Mouse (Mus musculus) cerebellum, adult 2 months (tissue): ENCODE measurements around the gene Dgat2. TPM values are rescaled to one million over a fixed set of nuclear protein-coding genes. Genes with fewer than 3 reads are reported as not detected.

ENCODE experiments used
- DNase-seq, 2 experiments: peaks; one replicate each; pipeline ENCODE4 v3.0.0; 2021
- H3K27ac ChIP-seq: fragments of 200-500 bp; 2 replicates; pipeline ENCODE4 v1.5.1; 2012; ENCODE audit warnings: low read length, control low read depth, inconsistent platforms; ENCODE audit not compliant: insufficient read depth
- H3K27me3 ChIP-seq: fragments of 200-500 bp; 2 replicates; pipeline ENCODE4 v1.6.1; 2012; ENCODE audit warnings: inconsistent platforms, mild to moderate bottlenecking, low read length, moderate library complexity; ENCODE audit not compliant: control insufficient read depth, insufficient read depth
- H3K4me1 ChIP-seq: fragments of 200-500 bp; 2 replicates; pipeline ENCODE4 v1.6.1; 2011; ENCODE audit warnings: low read length; ENCODE audit not compliant: control insufficient read depth, insufficient read depth
- H3K4me3 ChIP-seq: fragments of 200-500 bp; replicated peaks from 2 replicates; pipeline ENCODE3; 2011; ENCODE audit warnings: mild to moderate bottlenecking, low read depth, low read length, control low read depth; ENCODE audit not compliant: insufficient read depth
- CTCF ChIP-seq: fragments of 200-500 bp; IDR thresholded peaks from 2 replicates; pipeline ENCODE4 v1.5.1; 2011; ENCODE audit warnings: low read depth, mild to moderate bottlenecking, control low read depth, low read length, moderate library complexity, borderline replicate concordance; ENCODE audit not compliant: insufficient read depth
- POLR2A ChIP-seq: fragments of 200-500 bp; IDR thresholded peaks from 2 replicates; pipeline ENCODE4 v1.6.1; 2011; ENCODE audit warnings: low read length, control low read depth, borderline replicate concordance; ENCODE audit not compliant: insufficient read depth
- WGBS: fragments of 180-500 bp; shearing (Covaris S2); methylation state at CpG from one replicate; pipeline ENCODE4 v1.1.7; 2018; 5-methylcytosine and 5-hydroxymethylcytosine counted together
- polyA plus RNA-seq: library from polyadenylated mRNA; depleted of rRNA; stranded (reverse); fragments of >200 nt; gene quantifications from 2 replicates; pipeline ENCODE4 v1.2.3, GENCODE M21; 2012

Dgat2 gene
- polyA plus RNA-seq, 1 experiment: 26.2 TPM

- TF ChIP-seq POLR2A (no peak), CTCF (no peak)
- DNase-seq: no peak
- H3K27me3 ChIP-seq: no peaks in the 10 kb centered on the region
- no peaks in the 10 kb centered on the region for H3K4me1 ChIP-seq
- no peak overlapping the region for H3K27ac ChIP-seq
- WGBS: 64% methylated on average over 8 of the region's 8 CpGs
- no peak overlapping the region for H3K4me3 ChIP-seq
These were observed 24.5 kb downstream of the Dgat2 start for GRCm38 (mm10) chr7:99158011-99158410.

GRCm38 (mm10) chr7:99156737-99157136, 25.8 kb downstream of the Dgat2 start:
- no peak overlapping the region for H3K27ac ChIP-seq
- no peak for DNase-seq
- TF ChIP-seq POLR2A (no peak), CTCF (no peak)
- no peaks in the 10 kb centered on the region for H3K27me3 ChIP-seq
- WGBS: 83% methylated on average over 10 of the region's 10 CpGs
- no peak overlapping the region for H3K4me3 ChIP-seq
- no peaks in the 10 kb centered on the region for H3K4me1 ChIP-seq

DNA sequence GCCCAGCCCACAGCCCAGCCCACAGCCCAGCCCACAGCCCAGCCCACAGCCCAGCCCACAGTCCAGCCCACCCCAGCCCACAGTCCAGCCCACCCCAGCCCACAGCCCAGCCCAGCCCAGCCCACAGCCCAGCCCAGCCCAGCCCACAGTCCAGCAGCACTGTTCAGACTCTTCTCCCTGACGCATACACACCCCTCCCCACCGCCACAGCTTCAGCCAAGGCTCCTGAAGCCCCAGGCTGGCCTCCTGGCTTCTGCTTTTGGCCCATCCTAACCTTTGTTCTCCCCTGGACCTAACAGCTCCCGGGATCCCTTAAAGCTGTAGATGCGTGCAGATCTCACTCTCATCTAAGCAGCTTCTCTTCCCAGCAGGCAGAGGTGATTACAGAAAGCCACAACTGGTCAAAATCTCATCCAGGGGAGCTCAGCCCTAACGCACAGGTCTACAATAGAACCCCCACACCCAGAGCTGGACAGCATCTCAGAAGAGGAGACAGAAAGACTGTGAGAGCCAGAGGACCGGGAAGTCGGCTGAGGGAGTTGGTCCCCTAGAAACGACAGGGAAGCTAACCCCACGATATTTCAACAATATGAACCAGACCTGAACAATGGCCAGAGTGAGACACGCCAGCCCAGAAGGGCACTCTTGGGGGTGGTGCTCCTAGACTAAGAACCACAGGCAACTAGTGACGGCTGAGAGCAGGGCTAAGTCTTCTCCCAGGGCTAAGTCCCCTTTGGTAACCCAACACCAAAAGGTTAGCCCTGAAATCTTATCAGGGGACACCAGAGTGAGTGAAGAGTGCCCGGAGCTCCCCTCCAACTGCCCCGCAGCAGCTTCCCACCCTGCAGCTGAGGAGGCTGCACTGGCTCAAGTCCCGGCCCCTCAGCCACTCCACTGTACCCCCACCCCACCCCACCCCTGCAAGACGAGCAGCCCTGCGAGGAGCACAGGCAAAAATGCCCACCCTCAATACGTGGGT, 26.9 kb downstream of the Dgat2 start:
- WGBS: 40% methylated on average over 17 of the region's 17 CpGs
- Histone ChIP-seq H3K27me3 (no peaks in the 10 kb centered on the region), H3K4me1 (no peaks in the 10 kb centered on the region), H3K4me3 (no peak overlapping the region), H3K27ac (no peak overlapping the region)
- no peak for DNase-seq
- TF ChIP-seq CTCF: no peak
- TF ChIP-seq POLR2A: no peak

- DNase-seq: no peak
- 59% methylated on average over 8 of the region's 8 CpGs for WGBS
- H3K27ac ChIP-seq: no peak overlapping the region
- TF ChIP-seq POLR2A (no peak), CTCF (no peak)
- no peak overlapping the region for H3K4me3 ChIP-seq
- no peaks in the 10 kb centered on the region for H3K27me3 ChIP-seq
- no peaks in the 10 kb centered on the region for H3K4me1 ChIP-seq
These were observed 27.8 kb downstream of the Dgat2 start for GRCm38 (mm10) chr7:99154648-99155151.

DNA sequence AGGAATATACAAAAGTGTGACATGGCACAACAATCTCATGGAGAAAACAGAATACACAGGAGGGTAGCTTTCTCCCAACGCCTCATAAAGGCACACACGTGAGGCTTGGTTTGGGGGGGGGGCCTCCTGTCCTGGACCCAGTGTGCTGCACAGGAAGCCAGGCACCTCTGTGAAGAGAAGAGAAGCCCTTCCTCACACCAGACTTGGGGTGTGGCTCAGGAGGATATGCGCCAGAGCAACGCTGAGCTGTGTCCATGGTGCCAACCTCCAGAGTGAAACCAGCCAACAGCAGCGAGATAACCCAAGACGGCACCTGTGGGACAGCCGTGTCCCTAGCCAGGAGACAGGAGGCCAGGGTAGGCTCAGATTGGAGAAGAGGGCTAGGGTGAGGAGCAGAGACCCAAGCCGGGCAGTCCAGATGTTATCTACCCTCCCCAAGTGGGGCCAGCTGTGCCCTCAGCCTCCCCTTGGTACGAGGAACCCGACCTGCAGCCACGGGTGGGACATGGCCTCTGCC, 28.8 kb downstream of the Dgat2 start:
- Histone ChIP-seq H3K27me3 (no peaks in the 10 kb centered on the region), H3K4me1 (no peaks in the 10 kb centered on the region), H3K27ac (no peak overlapping the region), H3K4me3 (no peak overlapping the region)
- no peak for TF ChIP-seq CTCF
- no peak for TF ChIP-seq POLR2A
- WGBS: 82% methylated on average over 11 of the region's 11 CpGs
- no peak for DNase-seq

DNA sequence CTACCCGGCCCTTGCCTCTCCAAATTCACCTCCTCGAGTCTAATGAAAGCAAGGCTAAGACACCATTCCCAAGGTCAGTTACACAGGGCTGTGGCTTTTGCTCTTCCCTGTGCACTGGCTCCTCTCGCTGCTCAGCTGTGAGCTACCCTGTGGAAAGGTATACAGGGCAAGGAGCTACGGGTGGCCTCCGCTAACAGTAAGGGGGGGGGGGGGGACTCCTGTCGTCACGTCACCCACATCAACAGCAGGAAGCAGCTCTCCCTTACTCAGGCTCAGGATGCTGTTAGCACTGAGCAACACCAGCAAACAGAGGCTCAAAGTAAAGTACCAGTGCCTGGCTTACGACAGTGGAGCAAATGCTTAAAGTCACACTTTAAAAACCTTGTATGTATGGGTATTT, 29.8 kb downstream of the Dgat2 start:
- TF ChIP-seq CTCF (no peak), POLR2A (no peak)
- 88% methylated on average over 8 of the region's 8 CpGs for WGBS
- DNase-seq: no peak
- no peaks in the 10 kb centered on the region for H3K4me1 ChIP-seq
- no peak overlapping the region for H3K27ac ChIP-seq
- H3K4me3 ChIP-seq: no peak overlapping the region
- H3K27me3 ChIP-seq: no peaks in the 10 kb centered on the region

DNA sequence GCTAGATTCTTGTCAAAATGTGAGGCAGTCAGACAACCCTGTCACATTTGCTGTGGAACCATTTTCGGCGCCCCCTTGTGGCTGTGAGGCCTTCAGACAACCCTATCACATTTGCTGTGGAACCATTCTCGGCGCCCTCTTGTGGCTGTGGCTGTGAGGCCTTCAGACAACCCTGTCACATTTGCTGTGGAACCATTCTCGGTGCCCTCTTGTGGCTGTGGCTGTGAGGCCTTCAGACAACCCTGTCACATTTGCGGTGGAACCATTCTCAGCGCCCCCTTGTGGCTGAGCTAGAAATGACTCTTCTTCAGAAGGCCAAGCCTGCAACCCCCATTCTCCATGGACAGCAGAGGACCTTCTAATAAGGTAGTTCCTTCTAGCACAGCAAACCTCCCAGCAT, 31.2 kb downstream of the Dgat2 start:
- H3K27me3 ChIP-seq: no peaks in the 10 kb centered on the region
- H3K4me3 ChIP-seq: no peak overlapping the region
- WGBS: 3% methylated on average over 7 of the region's 7 CpGs
- DNase-seq: peak; percentile 93 to 95
- TF ChIP-seq CTCF (peak; percentile 96), POLR2A (no peak)
- H3K27ac ChIP-seq: no peak overlapping the region
- no peaks in the 10 kb centered on the region for H3K4me1 ChIP-seq

- 70% methylated on average over 1 of the region's 1 CpGs for WGBS
- Histone ChIP-seq H3K27me3 (no peaks in the 10 kb centered on the region), H3K4me1 (no peaks in the 10 kb centered on the region), H3K27ac (no peak overlapping the region), H3K4me3 (no peak overlapping the region)
- no peak for DNase-seq
- no peak for TF ChIP-seq POLR2A
- TF ChIP-seq CTCF: no peak
These were observed 33.5 kb downstream of the Dgat2 start for GRCm38 (mm10) chr7:99149017-99149416.
